Mouse (Mus musculus): ENCODE measurements around the gene Rgma. TPM values are rescaled to one million over a fixed set of nuclear protein-coding genes. Genes with fewer than 3 reads are reported as not detected.

The Rgma gene
- total and polyA plus RNA-seq, 2 experiments from 2014 or later: 36.5 to 139 TPM

GRCm38 (mm10) chr7:73402671-73403070 lies 27.4 kb downstream of the Rgma start:
- no peak for TF ChIP-seq CTCF (IDR thresholded peaks at IDR 0.05; ENCODE audit: low read depth)
- 79% methylated on average over 1 of the region's 1 CpGs for whole genome bisulfite sequencing
- peaks cover 18% of the 10 kb centered on the region; the same call in 1 of the 2 replicates for H3K4me1 ChIP-seq (ENCODE audit: insufficient read depth, low read length)
- H3K36me3 ChIP-seq (ENCODE audit: insufficient read depth, low read length): no peaks in the 10 kb centered on the region
- H3K4me3 ChIP-seq (ENCODE audit: low read length): no peak overlapping the region
- H3K4me2 ChIP-seq (ENCODE audit: low read depth, low read length): no peak overlapping the region
- H3K9me3 ChIP-seq (ENCODE audit: low read length): no peaks in the 10 kb centered on the region
- no peaks in the 10 kb centered on the region for H3K27me3 ChIP-seq (ENCODE audit: insufficient read depth, low read length)
- DNase-seq (ENCODE audit: low spot score) (no peak), ATAC-seq (no peak)
- H3K27ac ChIP-seq: peak overlapping the region; percentile 54; the same call in 1 of the 2 replicates
- H3K9ac ChIP-seq (replicated peaks; ENCODE audit: low read length): no peak overlapping the region

GRCm38 (mm10) chr7:73403538-73403937 lies 28.2 kb downstream of the Rgma start:
- Histone ChIP-seq H3K9me3 (ENCODE audit: low read length) (no peaks in the 10 kb centered on the region), H3K27ac (no peak overlapping the region), H3K4me3 (ENCODE audit: low read length) (no peak overlapping the region), H3K4me2 (ENCODE audit: low read depth, low read length) (no peak overlapping the region), H3K36me3 (ENCODE audit: insufficient read depth, low read length) (no peaks in the 10 kb centered on the region), H3K4me1 (ENCODE audit: insufficient read depth, low read length) (peaks cover 12% of the 10 kb centered on the region; the same call in 1 of the 2 replicates), H3K9ac (replicated peaks; ENCODE audit: low read length) (no peak overlapping the region), H3K27me3 (ENCODE audit: insufficient read depth, low read length) (no peaks in the 10 kb centered on the region)
- no peak for DNase-seq (ENCODE audit: low spot score)
- WGBS: 49% methylated on average over 3 of the region's 3 CpGs
- no peak for ATAC-seq
- no peak for TF ChIP-seq CTCF (IDR thresholded peaks at IDR 0.05; ENCODE audit: low read depth)

- Histone ChIP-seq H3K4me3 (ENCODE audit: low read length) (no peak overlapping the region), H3K9ac (replicated peaks; ENCODE audit: low read length) (no peak overlapping the region), H3K4me2 (ENCODE audit: low read depth, low read length) (no peak overlapping the region), H3K9me3 (ENCODE audit: low read length) (no peaks in the 10 kb centered on the region), H3K27me3 (ENCODE audit: insufficient read depth, low read length) (no peaks in the 10 kb centered on the region), H3K36me3 (ENCODE audit: insufficient read depth, low read length) (0 out of 2 replicates have a peak, but pooled peaks cover 3% of the 10 kb centered on the region), H3K4me1 (ENCODE audit: insufficient read depth, low read length) (no peaks in the 10 kb centered on the region), H3K27ac (no peak overlapping the region)
- no peak for ATAC-seq
- no peak for DNase-seq (ENCODE audit: low spot score)
- TF ChIP-seq CTCF (IDR thresholded peaks at IDR 0.05; ENCODE audit: low read depth): no peak
- WGBS: 83% methylated on average over 11 of the region's 11 CpGs
These were observed 30.2 kb downstream of the Rgma start for GRCm38 (mm10) chr7:73405550-73405949.

GRCm38 (mm10) chr7:73411523-73411922 lies 36.2 kb downstream of the Rgma start:
- WGBS: 56% methylated on average over 7 of the region's 7 CpGs
- no peaks in the 10 kb centered on the region for H3K9me3 ChIP-seq (ENCODE audit: low read length)
- H3K4me2 ChIP-seq (ENCODE audit: low read depth, low read length): no peak overlapping the region
- H3K36me3 ChIP-seq (ENCODE audit: insufficient read depth, low read length): peaks cover 3% of the 10 kb centered on the region; the same call in 1 of the 2 replicates
- H3K27ac ChIP-seq: peak overlapping the region; percentile 54; the same call in 1 of the 2 replicates
- no peak overlapping the region for H3K4me3 ChIP-seq (ENCODE audit: low read length)
- H3K27me3 ChIP-seq (ENCODE audit: insufficient read depth, low read length): no peaks in the 10 kb centered on the region
- DNase-seq (ENCODE audit: low spot score) (no peak), ATAC-seq (no peak; the same call in 1 of the 2 replicates)
- no peak for TF ChIP-seq CTCF (IDR thresholded peaks at IDR 0.05; ENCODE audit: low read depth)
- H3K4me1 ChIP-seq (ENCODE audit: insufficient read depth, low read length): peaks cover 13% of the 10 kb centered on the region
- no peak overlapping the region for H3K9ac ChIP-seq (replicated peaks; ENCODE audit: low read length)

DNA sequence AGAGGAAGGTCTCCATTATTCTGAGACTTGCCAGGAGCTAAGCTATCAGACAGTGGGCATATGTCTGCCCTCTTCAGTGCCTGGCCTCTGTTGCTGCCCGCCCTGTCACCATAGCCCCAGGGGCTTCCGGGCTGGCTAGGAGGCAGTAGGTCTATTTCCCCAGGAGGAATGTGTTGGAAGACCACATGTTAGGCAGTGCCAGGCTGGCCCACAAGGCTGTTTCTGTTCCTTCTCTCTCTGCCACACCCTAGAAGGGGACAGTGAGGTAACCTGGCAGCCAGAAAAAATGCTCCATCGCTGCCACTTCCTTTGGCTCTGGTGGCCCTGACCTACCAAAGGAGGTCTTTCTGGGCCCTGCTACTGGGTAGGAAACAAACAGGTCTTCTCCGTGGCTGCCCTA lies 36.7 kb downstream of the Rgma start:
- no peak overlapping the region for H3K4me2 ChIP-seq (ENCODE audit: low read depth, low read length)
- no peak overlapping the region for H3K4me3 ChIP-seq (ENCODE audit: low read length)
- peaks cover 3% of the 10 kb centered on the region; the same call in 1 of the 2 replicates for H3K36me3 ChIP-seq (ENCODE audit: insufficient read depth, low read length)
- no peaks in the 10 kb centered on the region for H3K9me3 ChIP-seq (ENCODE audit: low read length)
- no peak for DNase-seq (ENCODE audit: low spot score)
- no peak overlapping the region for H3K9ac ChIP-seq (replicated peaks; ENCODE audit: low read length)
- H3K27me3 ChIP-seq (ENCODE audit: insufficient read depth, low read length): no peaks in the 10 kb centered on the region
- peaks cover 13% of the 10 kb centered on the region for H3K4me1 ChIP-seq (ENCODE audit: insufficient read depth, low read length)
- ATAC-seq: peak; percentile 34; the same call in 1 of the 2 replicates
- H3K27ac ChIP-seq: peak overlapping the region; percentile 54; the same call in 1 of the 2 replicates
- TF ChIP-seq CTCF (IDR thresholded peaks at IDR 0.05; ENCODE audit: low read depth): no peak
- WGBS: 68% methylated on average over 4 of the region's 4 CpGs

DNA sequence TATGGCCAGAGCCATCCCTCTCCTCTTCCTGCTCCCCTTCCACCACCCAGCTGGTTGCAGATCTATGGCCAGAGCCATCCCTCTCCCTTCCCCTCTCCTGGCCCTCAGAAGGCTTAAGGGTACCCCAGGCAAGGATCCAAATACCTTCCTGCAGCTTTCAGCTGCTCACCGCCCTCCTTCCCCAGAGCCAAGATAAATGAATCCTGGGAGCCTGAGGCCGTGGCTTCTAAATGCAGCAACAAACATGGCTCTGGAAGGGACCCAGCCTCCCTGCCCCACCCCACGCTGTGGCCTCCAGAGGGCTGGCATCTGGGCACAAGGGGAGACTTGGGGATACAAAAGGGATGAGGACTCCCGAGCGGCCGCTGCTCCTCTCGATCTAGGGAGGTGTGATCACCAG lies 37.1 kb downstream of the Rgma start:
- no peak overlapping the region for H3K4me2 ChIP-seq (ENCODE audit: low read depth, low read length)
- H3K36me3 ChIP-seq (ENCODE audit: insufficient read depth, low read length): peaks cover 3% of the 10 kb centered on the region; the same call in 1 of the 2 replicates
- H3K27ac ChIP-seq: peak overlapping the region; percentile 54; the same call in 1 of the 2 replicates
- H3K27me3 ChIP-seq (ENCODE audit: insufficient read depth, low read length): no peaks in the 10 kb centered on the region
- DNase-seq (ENCODE audit: low spot score): peak; percentile 66
- no peak for ATAC-seq
- no peak overlapping the region for H3K9ac ChIP-seq (replicated peaks; ENCODE audit: low read length)
- TF ChIP-seq CTCF (IDR thresholded peaks at IDR 0.05; ENCODE audit: low read depth): no peak
- 42% methylated on average over 7 of the region's 7 CpGs for WGBS
- no peak overlapping the region for H3K4me3 ChIP-seq (ENCODE audit: low read length)
- peaks cover 13% of the 10 kb centered on the region for H3K4me1 ChIP-seq (ENCODE audit: insufficient read depth, low read length)
- H3K9me3 ChIP-seq (ENCODE audit: low read length): no peaks in the 10 kb centered on the region

DNA sequence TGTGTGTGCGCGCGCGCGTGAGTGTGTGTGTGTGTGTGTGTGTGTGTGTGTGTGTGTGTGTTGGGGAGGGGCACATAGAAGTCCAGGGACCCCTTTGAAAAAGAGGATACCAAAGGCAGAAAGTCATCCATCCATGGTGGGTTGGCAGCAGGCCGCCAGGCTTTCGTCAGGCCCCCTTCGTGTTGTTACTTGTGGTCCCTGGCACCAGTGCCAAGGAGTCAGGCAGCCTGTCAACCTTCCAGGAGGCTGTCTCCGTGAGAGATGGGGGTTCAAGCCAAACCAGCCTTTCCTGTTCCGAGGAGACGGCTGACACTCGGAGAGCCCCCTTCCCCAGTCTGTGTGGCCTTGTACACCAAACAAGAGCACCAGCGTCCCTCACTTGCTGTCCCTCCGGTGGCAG lies 38.9 kb downstream of the Rgma start:
- H3K4me2 ChIP-seq (ENCODE audit: low read depth, low read length): no peak overlapping the region
- no peak for TF ChIP-seq CTCF (IDR thresholded peaks at IDR 0.05; ENCODE audit: low read depth)
- H3K9me3 ChIP-seq (ENCODE audit: low read length): no peaks in the 10 kb centered on the region
- no peak overlapping the region for H3K4me3 ChIP-seq (ENCODE audit: low read length)
- WGBS: 57% methylated on average over 14 of the region's 14 CpGs
- DNase-seq (ENCODE audit: low spot score): peak; percentile 79
- H3K4me1 ChIP-seq (ENCODE audit: insufficient read depth, low read length): peaks cover 13% of the 10 kb centered on the region
- ATAC-seq: peak; percentile 48
- H3K9ac ChIP-seq (replicated peaks; ENCODE audit: low read length): no peak overlapping the region
- no peaks in the 10 kb centered on the region for H3K27me3 ChIP-seq (ENCODE audit: insufficient read depth, low read length)
- no peak overlapping the region; the same call in 1 of the 2 replicates for H3K27ac ChIP-seq
- H3K36me3 ChIP-seq (ENCODE audit: insufficient read depth, low read length): peaks cover 2% of the 10 kb centered on the region

All from hindbrain, postnatal 0 days (tissue).